Mouse (Mus musculus) kidney, embryonic 15.5 days (tissue): ENCODE results near the gene Timm29. TPM values are rescaled to one million over a fixed set of nuclear protein-coding genes. Genes with fewer than 3 reads are reported as not detected.
A peak's percentile ranks its signal among the peaks of the same experiment; 100 is the strongest.

Experiments used
- ATAC-seq: fragments of 200-750 bp; cut with Nextera tagmentation; replicated peaks from 2 replicates; pipeline ENCODE4 v1.8.0; 2017; ENCODE audit warnings: moderate TSS enrichment; ENCODE audit not compliant: low FRiP score
- H3K27ac ChIP-seq: fragments of 300-500 bp; sonication (generic); 2 replicates; pipeline ENCODE4 v1.5.1; 2015; ENCODE audit warnings: mild to moderate bottlenecking, inconsistent platforms
- H3K27me3 ChIP-seq: fragments of 300-500 bp; sonication (generic); 2 replicates; pipeline ENCODE4 v1.6.1; 2015; ENCODE audit warnings: inconsistent platforms
- H3K36me3 ChIP-seq: fragments of 300-500 bp; sonication (generic); 2 replicates; pipeline ENCODE4 v1.6.1; 2015; ENCODE audit warnings: inconsistent platforms
- H3K4me1 ChIP-seq: fragments of 300-500 bp; sonication (generic); 2 replicates; pipeline ENCODE4 v1.6.1; 2015; ENCODE audit warnings: inconsistent platforms
- H3K4me2 ChIP-seq: fragments of 300-500 bp; sonication (generic); 2 replicates; pipeline ENCODE4 v1.6.1; 2015; ENCODE audit warnings: moderate library complexity, mild to moderate bottlenecking, inconsistent platforms
- H3K4me3 ChIP-seq: fragments of 300-500 bp; sonication (generic); replicated peaks from 2 replicates; pipeline ENCODE4 v1.5.1; 2015; ENCODE audit warnings: mild to moderate bottlenecking, inconsistent platforms
- H3K9ac ChIP-seq: fragments of 300-500 bp; sonication (generic); 2 replicates; pipeline ENCODE4 v1.6.1; 2015; ENCODE audit warnings: mild to moderate bottlenecking, inconsistent platforms
- H3K9me3 ChIP-seq: fragments of 300-500 bp; sonication (generic); replicated peaks from 2 replicates; pipeline ENCODE4 v1.6.1; 2016; ENCODE audit warnings: inconsistent platforms
- WGBS: fragments of 180-500 bp; shearing (Covaris S2); methylation state at CpG from one replicate; pipeline ENCODE4 v1.1.7; 2015; ENCODE audit warnings: mixed read lengths; 5-methylcytosine and 5-hydroxymethylcytosine counted together
- polyA plus RNA-seq: library from polyadenylated mRNA; unstranded; fragments of >200 nt; fragmentation: Nextera tagmentation; extraction: Ambion mirVana; gene quantifications from 2 replicates; pipeline ENCODE4 v1.2.1, GENCODE M21; 2015

Timm29 gene
- 28.4 and 28.6 TPM in 2 replicates for polyA plus RNA-seq

DNA sequence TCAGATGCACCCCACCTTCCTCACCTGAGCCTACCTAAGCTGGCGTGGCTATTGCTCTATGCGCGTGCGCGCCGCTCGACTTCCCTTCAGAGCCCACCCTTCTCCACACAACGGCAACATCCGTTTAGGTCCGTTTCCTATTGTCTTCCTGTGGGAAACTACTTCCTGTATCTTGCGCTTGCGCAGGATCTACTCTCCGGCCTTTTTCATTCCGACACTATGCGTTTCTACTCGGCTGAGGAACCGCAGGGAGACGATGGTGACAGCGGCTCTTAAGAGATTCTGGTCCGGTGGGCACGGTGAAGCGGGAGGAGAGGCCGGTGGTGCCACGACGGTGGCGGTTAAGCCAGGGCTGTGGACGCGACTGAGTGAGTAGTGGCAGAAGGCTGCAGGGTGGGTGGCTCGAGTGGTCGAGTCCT, at the start of gene Timm29, which contains the start of gene Yipf2:
Gene Timm29 (plus strand): TSS at position 20 of the 419 bp plus-strand sequence.
Gene Yipf2 (minus strand): TSS at position 126 of the 419 bp plus-strand sequence.
- WGBS = under 1% methylated on average over 30 of the region's 30 CpGs

DNA sequence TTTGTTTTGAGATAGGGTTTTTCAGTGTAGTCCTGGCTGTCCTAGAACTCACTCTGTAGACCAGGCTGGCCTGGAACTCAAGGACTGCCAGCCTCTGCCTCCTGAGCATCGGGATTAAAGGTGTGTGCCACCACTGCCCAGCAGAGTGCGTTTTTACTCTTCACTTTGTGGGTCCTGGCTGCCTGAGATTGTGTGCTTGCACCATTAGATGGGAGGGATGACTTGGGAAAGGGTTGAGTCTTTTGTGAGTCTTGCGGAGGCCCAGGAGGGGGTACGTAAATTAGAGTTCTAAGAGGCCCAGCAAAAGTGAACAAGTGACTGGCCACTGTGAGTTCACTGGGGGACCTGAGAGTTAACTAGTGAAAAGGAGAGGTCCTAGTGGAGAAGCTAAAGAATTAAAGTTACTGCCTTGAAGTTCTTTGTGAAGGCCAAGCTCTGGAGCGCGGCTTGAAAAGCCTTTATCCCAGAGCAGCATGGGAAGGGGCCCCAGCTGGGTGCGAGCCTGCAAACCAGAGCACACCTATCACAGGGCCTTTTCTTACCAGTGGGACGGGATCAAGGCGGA, 47.1 kb upstream of the Timm29 start:
- H3K4me1 ChIP-seq = peaks cover 33% of the 10 kb centered on the region
- WGBS = 7% methylated on average over 9 of the region's 9 CpGs
- no peaks in the 10 kb centered on the region for H3K9me3 ChIP-seq
- peaks cover 10% of the 10 kb centered on the region; the same call in 1 of the 2 replicates for H3K36me3 ChIP-seq
- H3K4me3 ChIP-seq = peak overlapping the region; percentile 86
- ATAC-seq = peak; percentile 81
- no peaks in the 10 kb centered on the region for H3K27me3 ChIP-seq
- peak overlapping the region; percentile 98 for H3K27ac ChIP-seq
- peak overlapping the region; percentile 74 for H3K4me2 ChIP-seq
- H3K9ac ChIP-seq = peak overlapping the region; percentile 51

More for the DNA sequence above, at the start of gene Timm29, which contains the start of gene Yipf2:
- peak; percentile 91 for ATAC-seq
- peaks cover 38% of the 10 kb centered on the region for H3K4me1 ChIP-seq
- peaks cover 62% of the 10 kb centered on the region for H3K36me3 ChIP-seq
- H3K4me2 ChIP-seq = peak within 1 kb of the TSS; percentile 96
- peak within 1 kb of the TSS; percentile 86 for H3K9ac ChIP-seq
- peak within 1 kb of the TSS; percentile 92 for H3K4me3 ChIP-seq
- H3K27me3 ChIP-seq = no peaks in the 10 kb centered on the region
- H3K9me3 ChIP-seq = no peaks in the 10 kb centered on the region
- peak within 1 kb of the TSS; percentile 90 for H3K27ac ChIP-seq

DNA sequence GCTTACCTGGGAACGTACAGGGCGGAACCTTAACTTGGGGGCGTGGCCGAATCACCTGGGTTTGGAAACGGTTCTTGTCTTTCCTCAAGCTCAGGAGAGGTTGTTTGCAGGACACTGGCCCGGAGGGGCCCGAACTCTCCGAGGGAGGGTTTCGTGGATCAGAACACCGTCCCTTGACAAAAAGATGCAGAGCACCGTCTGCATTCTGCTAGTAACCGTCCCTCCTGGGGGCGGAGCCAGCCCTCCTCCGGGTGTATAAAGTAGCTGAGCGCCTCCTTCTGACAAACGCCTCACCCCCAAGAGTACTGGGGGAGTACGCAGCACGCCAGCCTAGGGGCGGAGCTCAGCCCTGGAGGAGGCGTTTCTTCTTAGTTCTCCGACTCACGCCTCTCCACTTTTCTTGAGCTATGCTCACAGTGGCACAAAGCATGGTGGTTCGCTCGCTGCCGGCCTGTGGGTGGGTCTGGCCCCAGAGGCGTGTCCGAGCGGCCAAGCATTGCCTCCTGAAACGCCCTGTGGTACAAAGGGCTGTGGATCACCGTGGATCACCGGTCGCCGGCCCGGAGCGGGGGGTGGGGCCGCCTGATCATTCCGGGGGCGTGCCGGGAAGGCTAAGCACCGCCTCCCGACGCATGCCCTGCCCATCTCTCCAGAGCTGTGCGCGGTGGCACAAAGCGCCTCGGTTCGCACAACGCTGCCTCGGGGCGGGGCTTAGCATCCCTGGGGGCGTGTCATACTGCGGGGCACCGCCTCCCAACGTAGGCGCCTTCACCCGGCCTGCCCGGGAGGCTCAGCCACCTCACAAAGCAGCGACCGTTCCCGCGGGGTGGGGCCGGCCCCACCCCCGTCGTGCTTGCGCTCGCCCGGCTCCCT, 46.4 kb upstream of the Timm29 start:
- peak overlapping the region; percentile 74 for H3K4me2 ChIP-seq
- H3K27ac ChIP-seq = peak overlapping the region; percentile 98
- H3K9me3 ChIP-seq = no peaks in the 10 kb centered on the region
- H3K4me3 ChIP-seq = peak overlapping the region; percentile 86
- peak overlapping the region; percentile 51 for H3K9ac ChIP-seq
- peak; percentile 94 for ATAC-seq
- H3K4me1 ChIP-seq = peaks cover 33% of the 10 kb centered on the region
- under 1% methylated on average over 63 of the region's 67 CpGs for WGBS
- H3K27me3 ChIP-seq = no peaks in the 10 kb centered on the region
- peaks cover 16% of the 10 kb centered on the region for H3K36me3 ChIP-seq

DNA sequence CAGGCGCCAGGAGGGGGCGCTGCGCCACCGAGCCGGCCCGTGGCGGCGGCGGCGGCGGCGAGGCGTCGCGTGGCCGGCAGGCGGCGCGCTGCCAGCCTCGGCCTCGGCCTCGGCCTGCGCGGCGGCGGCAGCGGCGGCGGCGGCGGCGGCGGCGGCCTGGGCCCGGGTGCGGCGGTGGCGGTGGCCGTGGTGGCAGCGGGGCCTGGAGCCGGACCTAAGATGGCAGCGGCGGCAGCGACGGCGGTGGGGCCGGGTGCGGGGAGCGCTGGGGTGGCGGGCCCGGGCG, 45.8 kb upstream of the Timm29 start, which contains the start of gene Carm1:
Gene Carm1 (plus strand): TSS at position 106 of the 286 bp plus-strand sequence.
- ATAC-seq = no peak
- Histone ChIP-seq H3K27me3 (no peaks in the 10 kb centered on the region), H3K9ac (peak within 1 kb of the TSS; percentile 98), H3K4me2 (peak within 1 kb of the TSS; percentile 74), H3K4me1 (peaks cover 33% of the 10 kb centered on the region), H3K27ac (peak within 1 kb of the TSS; percentile 98), H3K4me3 (peak within 1 kb of the TSS; percentile 86), H3K9me3 (no peaks in the 10 kb centered on the region), H3K36me3 (peaks cover 17% of the 10 kb centered on the region)
- under 1% methylated on average over 35 of the region's 52 CpGs for WGBS

DNA sequence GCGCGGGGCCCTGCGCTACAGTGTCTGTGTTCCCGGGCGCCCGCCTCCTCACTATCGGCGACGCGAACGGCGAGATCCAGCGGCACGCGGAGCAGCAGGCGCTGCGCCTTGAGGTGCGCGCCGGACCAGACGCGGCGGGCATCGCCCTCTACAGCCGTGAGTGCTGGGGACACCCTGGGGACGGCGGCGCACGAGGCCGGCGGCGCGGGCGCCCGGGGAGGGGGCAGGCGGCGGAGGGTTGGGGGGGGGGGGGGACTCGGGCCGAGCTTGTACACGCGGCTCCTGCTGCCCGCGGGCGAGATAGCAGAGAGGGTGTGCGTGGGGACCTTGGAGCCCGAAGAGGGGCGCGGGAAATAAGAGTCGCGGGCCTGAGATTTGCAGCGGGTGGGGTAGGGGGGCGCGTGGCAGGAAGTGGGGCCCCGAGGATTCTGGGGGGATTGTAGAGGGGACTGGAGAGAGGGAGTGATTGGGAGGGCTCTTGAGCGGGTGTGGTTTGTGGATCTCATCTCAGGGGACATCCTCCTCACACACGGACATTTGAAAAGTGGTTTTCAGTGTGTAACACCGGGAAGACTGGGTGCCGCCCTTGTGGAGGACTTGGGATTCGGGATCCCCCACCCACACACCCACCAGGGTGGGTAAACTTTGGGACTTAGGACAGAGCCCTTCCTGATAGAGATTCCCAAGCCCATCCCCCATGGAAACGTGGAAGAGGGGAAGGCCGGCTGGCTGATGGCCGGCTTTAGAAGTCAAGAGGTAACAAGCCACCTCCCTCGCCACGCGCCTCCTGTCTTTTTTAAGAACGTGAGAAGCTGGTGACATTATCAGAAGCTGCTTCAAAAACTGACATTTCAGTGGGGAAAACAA, 45.2 kb upstream of the Timm29 start:
- H3K27ac ChIP-seq = peak overlapping the region; percentile 98
- H3K27me3 ChIP-seq = no peaks in the 10 kb centered on the region
- H3K4me3 ChIP-seq = peak overlapping the region; percentile 86
- peak overlapping the region; percentile 98 for H3K9ac ChIP-seq
- H3K9me3 ChIP-seq = no peaks in the 10 kb centered on the region
- ATAC-seq = peak; percentile 23
- WGBS = under 1% methylated on average over 56 of the region's 66 CpGs
- peaks cover 33% of the 10 kb centered on the region for H3K4me1 ChIP-seq
- peaks cover 17% of the 10 kb centered on the region for H3K36me3 ChIP-seq
- H3K4me2 ChIP-seq = peak overlapping the region; percentile 74

DNA sequence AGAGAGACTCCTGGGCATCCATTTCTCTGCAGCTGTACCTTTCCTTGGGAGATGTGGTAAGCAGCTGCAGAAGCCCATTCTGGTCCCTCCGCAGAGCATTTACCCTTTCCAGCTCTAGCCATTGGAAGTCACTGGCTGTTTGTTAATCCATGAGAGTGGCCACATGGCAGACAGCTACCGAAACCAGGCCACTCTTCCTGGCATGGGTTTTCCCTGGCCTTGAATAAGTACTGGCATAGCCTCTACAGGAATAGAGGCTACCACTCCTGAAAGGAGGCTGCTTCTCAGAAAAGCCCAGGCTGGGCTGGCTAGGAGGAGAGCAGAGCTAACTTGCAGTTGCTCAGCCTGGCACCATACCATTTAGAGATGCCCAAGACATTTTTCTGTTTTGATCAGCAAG, 41.5 kb upstream of the Timm29 start:
- H3K27ac ChIP-seq = no peak overlapping the region
- 98% methylated on average over 2 of the region's 2 CpGs for WGBS
- H3K4me3 ChIP-seq = no peak overlapping the region
- H3K4me2 ChIP-seq = no peak overlapping the region
- H3K36me3 ChIP-seq = peaks cover 28% of the 10 kb centered on the region
- peaks cover 16% of the 10 kb centered on the region for H3K4me1 ChIP-seq
- no peak overlapping the region for H3K9ac ChIP-seq
- no peak for ATAC-seq
- no peaks in the 10 kb centered on the region for H3K9me3 ChIP-seq
- no peaks in the 10 kb centered on the region for H3K27me3 ChIP-seq

DNA sequence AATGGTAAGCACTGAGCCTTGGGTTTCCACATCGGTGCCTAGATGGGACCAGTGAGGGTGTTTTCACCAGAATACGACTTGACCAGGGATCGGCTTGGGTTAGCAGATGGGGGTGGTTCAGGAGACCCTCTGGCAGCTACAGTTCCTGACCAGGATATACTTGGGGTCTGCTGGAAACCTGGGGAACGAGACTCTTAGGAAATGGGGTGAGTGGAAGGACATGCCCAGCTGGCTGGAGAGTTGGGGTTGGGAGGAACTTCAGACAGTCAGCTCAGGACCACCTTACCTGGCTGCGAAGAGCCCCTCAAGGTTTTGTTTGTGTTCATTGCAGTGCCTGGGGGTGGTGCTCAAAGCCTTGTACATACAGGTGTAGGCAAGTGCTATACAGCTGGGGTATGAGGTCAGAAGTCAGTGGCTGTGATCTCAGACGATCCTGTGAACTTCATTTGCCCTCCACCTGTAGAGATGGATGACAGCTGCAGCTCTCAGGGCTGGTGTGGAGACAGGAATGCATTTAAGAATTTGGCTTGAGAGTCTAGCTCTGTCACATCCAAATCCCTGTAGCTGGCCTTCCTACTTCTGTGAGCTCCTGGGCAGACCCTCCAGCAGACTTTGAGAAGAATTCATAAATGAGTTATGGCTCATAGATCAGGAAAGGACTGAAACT, 38.8 kb upstream of the Timm29 start:
- no peak overlapping the region for H3K27ac ChIP-seq
- no peak overlapping the region for H3K4me3 ChIP-seq
- no peaks in the 10 kb centered on the region for H3K27me3 ChIP-seq
- H3K36me3 ChIP-seq = peaks cover 42% of the 10 kb centered on the region
- H3K4me1 ChIP-seq = peaks cover 18% of the 10 kb centered on the region
- H3K9me3 ChIP-seq = no peaks in the 10 kb centered on the region
- H3K4me2 ChIP-seq = no peak overlapping the region
- WGBS = 87% methylated on average over 6 of the region's 6 CpGs
- no peak overlapping the region for H3K9ac ChIP-seq
- no peak for ATAC-seq

DNA sequence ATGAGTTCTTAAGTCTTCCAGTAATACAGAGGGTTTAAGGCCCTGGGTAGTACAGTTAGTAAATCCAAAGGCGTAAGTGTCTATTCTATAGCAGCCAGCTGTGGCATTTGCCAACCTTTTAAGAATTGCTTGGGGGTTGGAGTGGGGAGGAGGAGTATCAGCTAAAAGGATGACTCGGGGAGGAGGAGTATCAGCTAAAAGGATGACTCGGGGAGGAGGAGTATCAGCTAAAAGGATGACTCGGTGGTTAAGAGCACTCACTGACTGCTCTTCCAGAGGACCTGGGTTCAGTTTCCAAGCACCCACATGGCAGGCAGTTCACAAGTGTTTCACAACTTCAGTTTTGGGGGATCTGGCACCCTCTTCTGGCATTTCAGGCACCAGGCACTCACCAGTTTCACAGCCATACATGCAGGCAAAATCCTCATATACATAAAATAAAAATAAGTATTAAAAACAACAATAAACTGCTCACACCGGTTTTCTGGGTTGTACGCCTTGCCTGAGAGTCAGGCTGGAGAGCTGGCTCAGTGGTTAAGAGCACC, 37.3 kb upstream of the Timm29 start:
- H3K27me3 ChIP-seq = no peaks in the 10 kb centered on the region
- no peak overlapping the region for H3K4me2 ChIP-seq
- no peak overlapping the region for H3K4me3 ChIP-seq
- ATAC-seq = no peak
- peaks cover 38% of the 10 kb centered on the region for H3K36me3 ChIP-seq
- H3K9ac ChIP-seq = no peak overlapping the region
- 81% methylated on average over 6 of the region's 6 CpGs for WGBS
- H3K4me1 ChIP-seq = peaks cover 12% of the 10 kb centered on the region
- H3K9me3 ChIP-seq = no peaks in the 10 kb centered on the region
- no peak overlapping the region for H3K27ac ChIP-seq

DNA sequence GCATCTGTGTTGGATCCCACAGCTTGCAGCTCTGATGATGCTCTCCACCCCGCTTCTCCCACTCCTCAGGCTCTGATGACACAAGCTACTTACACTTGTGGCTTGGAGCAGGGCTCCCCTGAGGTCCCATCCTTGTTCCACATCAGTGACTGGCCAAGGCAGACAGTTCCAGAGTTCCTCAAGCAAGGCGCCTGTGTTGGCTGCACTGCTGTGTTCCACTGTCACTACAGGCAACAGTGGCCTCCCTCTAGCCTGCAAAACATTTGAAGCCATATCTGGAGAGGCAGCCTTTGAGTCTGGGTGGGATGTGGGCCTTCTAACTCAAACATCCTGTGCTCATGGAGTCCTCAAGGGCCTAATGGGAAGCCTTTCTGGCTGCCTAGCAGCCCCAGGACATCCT, 35.5 kb upstream of the Timm29 start:
- WGBS = 85% methylated on average over 2 of the region's 2 CpGs
- Histone ChIP-seq H3K36me3 (peaks cover 40% of the 10 kb centered on the region), H3K4me3 (no peak overlapping the region), H3K4me1 (peaks cover 12% of the 10 kb centered on the region), H3K4me2 (no peak overlapping the region), H3K9ac (no peak overlapping the region), H3K27me3 (no peaks in the 10 kb centered on the region), H3K27ac (no peak overlapping the region), H3K9me3 (no peaks in the 10 kb centered on the region)
- ATAC-seq = no peak

DNA sequence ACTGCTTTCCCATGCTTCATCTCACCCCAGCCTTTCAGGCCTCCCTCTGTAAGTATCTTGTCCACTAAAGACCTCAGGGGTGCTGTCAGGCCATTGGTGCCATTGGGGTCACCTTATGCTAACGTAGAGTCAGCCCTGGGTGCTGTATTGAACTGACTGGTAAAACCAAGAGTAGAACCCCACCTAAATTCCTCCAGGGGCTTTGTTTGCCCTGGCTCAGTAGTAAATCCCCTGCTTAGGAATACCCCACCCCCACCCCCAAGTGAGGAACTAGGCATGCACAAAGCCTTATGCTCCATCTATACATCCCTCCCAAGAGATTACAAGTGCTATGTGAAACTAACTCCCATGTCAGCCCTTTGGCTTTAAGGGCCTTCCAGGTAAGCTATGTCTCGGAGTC, 35.0 kb upstream of the Timm29 start:
- Histone ChIP-seq H3K27me3 (no peaks in the 10 kb centered on the region), H3K4me2 (no peak overlapping the region), H3K4me1 (peaks cover 12% of the 10 kb centered on the region), H3K36me3 (peaks cover 40% of the 10 kb centered on the region), H3K9ac (no peak overlapping the region), H3K27ac (no peak overlapping the region), H3K4me3 (no peak overlapping the region), H3K9me3 (no peaks in the 10 kb centered on the region)
- 87% methylated on average over 2 of the region's 2 CpGs for WGBS
- no peak for ATAC-seq

DNA sequence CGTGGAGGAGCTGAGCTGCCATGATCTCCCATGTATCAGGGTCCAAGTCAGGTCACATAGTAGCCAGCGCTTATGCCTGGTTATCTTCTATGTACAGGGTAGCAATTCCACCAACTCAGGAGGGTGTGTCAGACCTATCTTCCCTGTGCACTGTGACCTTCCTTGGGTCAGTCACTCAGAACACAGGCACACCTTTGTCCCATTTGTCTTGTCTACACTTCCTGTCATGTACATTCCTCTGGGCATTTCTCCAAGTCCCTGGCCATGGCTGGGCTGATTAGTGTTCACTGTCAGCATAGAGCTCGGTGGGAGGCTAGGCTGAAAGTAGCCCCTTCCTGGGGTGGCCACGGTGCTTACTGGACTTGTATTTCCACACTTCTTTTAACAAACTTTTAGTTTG, 34.2 kb upstream of the Timm29 start:
- H3K4me1 ChIP-seq = peaks cover 12% of the 10 kb centered on the region
- H3K36me3 ChIP-seq = peaks cover 37% of the 10 kb centered on the region
- no peak overlapping the region for H3K4me3 ChIP-seq
- H3K9me3 ChIP-seq = no peaks in the 10 kb centered on the region
- peak; percentile 77 for ATAC-seq
- 76% methylated on average over 4 of the region's 4 CpGs for WGBS
- H3K27me3 ChIP-seq = no peaks in the 10 kb centered on the region
- H3K9ac ChIP-seq = no peak overlapping the region
- H3K4me2 ChIP-seq = no peak overlapping the region
- no peak overlapping the region for H3K27ac ChIP-seq
